Mouse (Mus musculus): ENCODE measurements at regions not wholly inside any gene's neighbourhood (a gene's known extent, or its start where the extent isn't known, plus 50 kb on each side); places are given as distances from the start of the nearest gene placed in this dataset.

DNA sequence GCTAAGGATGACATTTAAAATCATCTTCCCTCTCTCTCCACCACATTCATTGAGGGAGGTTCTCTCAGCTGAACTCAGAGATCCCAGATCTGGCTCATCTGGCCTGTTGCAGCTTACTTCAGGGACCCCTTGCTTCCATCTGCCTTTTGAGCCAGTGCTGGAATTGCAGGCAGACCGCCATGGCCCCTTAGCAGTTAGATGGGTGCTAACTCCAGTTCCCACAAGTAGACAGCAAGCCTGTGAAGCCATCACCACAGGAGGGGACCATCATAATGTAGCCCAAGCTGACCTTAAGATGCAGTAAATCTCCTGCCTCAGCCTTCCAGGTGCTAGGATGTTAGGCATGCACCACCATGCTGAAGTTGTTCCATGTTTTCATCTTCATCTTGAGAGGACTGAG is 221.7 kb upstream of the Mphosph6 start:
- no peak for ATAC-seq

- no peak for ATAC-seq
Observed at GRCm38 (mm10) chr8:118021978-118022377, 220.2 kb upstream of the Mphosph6 start.

DNA sequence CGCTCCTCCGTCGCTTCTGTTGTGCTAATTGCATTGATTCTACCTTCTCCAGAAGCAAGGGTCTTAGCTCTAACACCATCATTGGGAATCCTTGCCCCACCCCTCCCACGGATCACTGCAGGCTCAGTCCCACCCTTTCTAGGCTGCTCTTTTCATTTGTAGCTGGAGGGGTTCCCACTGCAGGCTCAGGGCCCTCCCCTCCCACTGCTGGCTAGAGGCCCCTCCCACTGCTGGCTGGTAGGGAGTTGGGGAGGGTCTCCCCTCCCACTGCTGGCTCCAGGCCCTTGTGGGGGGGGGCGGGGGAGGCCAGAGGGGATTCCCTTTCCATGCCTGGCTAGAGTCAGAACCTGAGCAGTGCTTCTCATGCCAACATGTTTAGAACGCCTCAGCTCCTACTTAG is 215.5 kb upstream of the Mphosph6 start:
- no peak for ATAC-seq

DNA sequence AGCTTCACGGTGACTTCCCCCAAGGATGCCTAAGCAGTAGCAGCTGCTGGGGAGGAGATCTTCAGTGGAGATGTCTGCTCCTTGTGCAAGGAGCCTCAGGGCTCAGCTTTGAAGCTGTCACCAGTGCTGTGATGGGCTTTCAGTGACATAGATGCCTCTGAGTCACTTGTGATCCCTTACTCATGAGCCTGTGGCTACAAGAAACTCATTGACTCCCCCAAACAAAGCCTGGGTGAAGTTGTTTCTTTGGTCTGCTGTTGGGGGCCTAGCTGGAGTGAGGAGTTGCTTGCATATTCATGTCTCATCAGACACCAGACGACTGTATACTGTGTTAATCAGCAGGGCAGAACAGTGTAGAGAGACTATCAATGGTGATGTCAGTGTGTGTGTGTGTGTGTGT is 203.4 kb upstream of the Mphosph6 start:
- no peak for ATAC-seq

- no peak for ATAC-seq
Observed at GRCm38 (mm10) chr8:118004391-118004851, 202.7 kb upstream of the Mphosph6 start.

DNA sequence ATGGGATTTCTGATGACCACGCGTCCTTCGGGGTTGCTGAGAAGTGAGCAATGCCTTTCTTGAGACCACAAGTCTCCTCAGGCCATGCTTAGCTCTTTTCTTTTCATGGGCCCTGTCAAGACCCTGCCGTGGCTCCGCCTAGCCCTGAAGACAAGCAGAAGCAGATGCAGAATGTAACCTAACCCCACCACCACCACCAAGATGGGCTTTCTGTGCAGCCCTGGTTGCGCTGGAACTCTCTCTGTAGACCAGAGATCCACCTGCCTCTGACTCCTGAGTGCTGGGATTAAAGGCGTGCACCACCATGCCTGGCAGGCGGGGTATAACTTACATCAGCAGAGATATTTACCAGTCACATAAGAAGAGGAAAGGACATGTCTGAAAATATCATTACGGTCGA is 199.4 kb upstream of the Mphosph6 start:
- ATAC-seq: no peak

DNA sequence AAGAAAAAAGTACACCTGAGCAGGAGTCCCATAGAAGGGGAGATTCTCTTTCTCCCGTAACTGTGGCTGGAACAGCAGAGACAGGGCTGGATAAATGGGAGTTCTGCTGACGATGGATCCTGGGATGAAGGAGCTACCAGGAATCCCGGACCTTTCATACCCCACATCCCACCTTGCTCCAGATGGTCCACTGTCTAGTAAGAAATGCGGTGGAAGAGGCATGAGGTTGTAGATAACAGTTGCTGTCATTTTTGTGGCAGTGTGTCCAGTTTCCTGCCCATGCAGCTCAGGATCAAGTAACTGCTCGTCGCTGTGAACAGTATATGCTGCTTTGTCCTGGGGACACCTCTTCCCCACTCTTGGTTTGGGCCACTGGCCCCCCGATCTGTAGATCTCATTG is 190.1 kb upstream of the Mphosph6 start:
- ATAC-seq: no peak

- no peak for ATAC-seq
Observed at GRCm38 (mm10) chr8:117988781-117989180, 187.0 kb upstream of the Mphosph6 start.

GRCm38 (mm10) chr8:117968306-117968705 is 166.6 kb upstream of the Mphosph6 start:
- ATAC-seq: no peak

DNA sequence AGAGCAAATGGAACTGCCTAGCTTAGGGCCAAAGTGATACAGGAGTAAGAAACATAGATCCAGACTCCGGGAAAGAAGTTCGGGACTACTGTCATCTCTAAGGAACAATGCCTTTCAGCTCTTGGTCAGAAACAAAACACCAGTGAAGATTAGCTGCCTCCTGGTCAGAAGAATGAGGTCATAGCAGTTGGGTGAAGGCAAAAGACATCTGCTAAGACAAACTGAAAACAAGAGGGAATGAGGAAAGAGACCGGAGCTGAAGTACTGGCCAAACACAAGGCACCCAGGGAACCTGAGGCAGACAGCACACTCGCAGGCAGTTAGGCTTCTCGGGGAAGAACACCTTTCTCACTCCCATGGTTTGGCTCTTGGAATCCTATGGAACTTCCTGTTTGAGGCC is 164.8 kb upstream of the Mphosph6 start:
- ATAC-seq: no peak

GRCm38 (mm10) chr8:117963426-117963825 is 161.7 kb upstream of the Mphosph6 start:
- ATAC-seq: no peak

DNA sequence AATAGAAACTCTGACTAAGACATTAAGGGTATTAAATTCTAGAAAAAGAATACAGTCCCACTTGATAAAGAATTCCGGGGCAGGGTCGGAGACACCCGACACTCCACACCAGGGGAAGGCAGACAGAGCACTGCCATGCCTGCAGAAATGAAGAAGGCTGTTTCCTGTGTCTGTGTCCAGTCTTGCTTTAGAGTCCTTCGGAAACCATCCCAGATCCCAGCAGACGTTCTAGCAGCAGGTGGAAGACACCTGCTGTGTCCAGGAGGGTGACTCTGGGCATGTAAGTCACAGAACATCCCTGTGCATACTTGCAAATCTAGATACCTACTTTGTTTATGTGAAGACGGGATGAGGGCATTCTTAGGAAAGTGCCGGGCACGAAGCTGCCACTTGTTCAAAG is 160.9 kb upstream of the Mphosph6 start:
- no peak for ATAC-seq

GRCm38 (mm10) chr8:117959501-117959900 is 157.8 kb upstream of the Mphosph6 start:
- no peak for ATAC-seq

GRCm38 (mm10) chr8:117958914-117959313 is 157.2 kb upstream of the Mphosph6 start:
- ATAC-seq: no peak

DNA sequence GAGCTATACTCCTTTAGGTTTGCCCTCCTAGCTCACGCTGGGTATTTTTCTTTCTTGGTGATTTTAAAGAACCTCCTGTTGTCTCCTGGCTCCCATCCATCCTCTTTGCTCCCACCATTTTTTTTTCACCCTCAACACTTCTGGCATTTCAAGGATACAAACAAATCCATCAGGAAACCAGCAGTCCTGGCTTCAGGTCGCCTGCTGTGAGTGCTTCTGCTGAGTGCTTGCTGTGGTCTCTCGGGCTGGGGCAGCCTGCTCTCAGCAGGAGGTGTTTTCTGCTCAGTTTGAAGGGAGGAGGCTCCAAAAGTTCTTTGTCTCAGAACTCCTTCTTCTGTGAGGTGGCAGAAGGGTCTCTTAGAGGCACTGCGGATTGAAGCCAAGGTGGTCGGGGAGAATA is 149.9 kb upstream of the Mphosph6 start:
- no peak for ATAC-seq

DNA sequence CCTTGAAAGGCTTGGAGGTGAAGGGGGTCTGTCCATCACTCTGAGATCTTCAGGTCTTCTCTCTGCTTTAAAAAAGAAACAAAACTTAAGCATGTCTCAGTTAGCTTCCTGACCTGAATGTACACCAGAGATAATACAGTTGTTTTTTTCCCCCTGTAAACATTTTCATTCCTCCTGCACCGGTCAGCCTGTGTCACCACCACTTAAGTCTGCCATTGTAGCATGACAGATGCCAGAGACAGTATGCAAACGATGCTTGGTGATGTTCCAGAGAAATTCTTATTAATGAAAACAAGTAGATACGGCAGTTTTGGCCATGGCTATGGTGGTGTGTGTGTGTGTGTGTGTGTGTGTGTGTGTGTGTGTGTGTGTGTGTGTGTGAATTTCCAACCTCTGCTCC is 144.8 kb upstream of the Mphosph6 start:
- no peak for ATAC-seq

GRCm38 (mm10) chr8:117934566-117935094 is 132.9 kb upstream of the Mphosph6 start:
- no peak for ATAC-seq

GRCm38 (mm10) chr8:117930687-117931086 is 128.9 kb upstream of the Mphosph6 start:
- no peak for ATAC-seq

- ATAC-seq: no peak
Observed at GRCm38 (mm10) chr8:117929606-117930005, 127.9 kb upstream of the Mphosph6 start.

DNA sequence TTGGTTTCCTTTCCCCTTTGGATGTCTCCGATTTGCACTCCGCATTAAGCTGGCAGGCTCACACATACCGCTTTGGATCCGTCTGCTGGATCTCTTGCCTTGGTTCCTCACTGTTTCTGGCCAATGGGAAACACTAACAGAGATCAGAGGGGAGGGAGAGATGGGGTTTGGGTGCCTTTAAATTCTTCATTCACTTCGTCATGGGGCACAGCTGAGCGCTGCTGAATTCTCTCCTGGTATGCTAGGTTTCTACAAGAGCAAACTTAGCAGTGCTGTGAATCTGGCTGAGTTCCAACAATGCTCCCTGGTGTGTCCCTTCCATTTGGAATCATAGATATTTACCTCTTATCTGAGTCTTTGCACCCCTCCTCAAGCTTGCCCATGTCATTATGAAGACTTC is 121.6 kb upstream of the Mphosph6 start:
- no peak for ATAC-seq

GRCm38 (mm10) chr8:117903052-117903451 is 101.3 kb upstream of the Mphosph6 start:
- ATAC-seq: no peak

- no peak for ATAC-seq
Observed at GRCm38 (mm10) chr8:117899892-117900291, 98.1 kb upstream of the Mphosph6 start.

DNA sequence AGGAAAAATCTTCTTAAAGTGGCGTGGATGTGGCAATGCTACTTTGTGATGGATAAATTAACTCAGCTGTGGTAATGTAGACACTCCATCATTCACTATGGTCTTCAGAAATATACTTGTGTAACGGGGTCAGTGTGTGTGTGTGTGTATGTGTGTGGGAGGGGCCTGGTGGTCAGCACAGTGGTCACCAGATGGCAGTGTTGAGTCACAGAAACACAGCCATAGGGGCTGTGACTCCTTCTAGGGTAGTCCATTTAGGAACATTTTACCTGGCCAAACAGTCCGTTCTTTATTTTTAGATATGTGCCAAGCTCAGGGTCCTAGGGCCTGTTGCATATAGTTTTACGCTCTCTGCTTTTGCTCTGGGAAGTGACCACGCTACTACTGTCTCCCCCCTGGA is 96.3 kb upstream of the Mphosph6 start:
- ATAC-seq: no peak

- ATAC-seq: no peak
Observed at GRCm38 (mm10) chr8:117894861-117895260, 93.1 kb upstream of the Mphosph6 start.

DNA sequence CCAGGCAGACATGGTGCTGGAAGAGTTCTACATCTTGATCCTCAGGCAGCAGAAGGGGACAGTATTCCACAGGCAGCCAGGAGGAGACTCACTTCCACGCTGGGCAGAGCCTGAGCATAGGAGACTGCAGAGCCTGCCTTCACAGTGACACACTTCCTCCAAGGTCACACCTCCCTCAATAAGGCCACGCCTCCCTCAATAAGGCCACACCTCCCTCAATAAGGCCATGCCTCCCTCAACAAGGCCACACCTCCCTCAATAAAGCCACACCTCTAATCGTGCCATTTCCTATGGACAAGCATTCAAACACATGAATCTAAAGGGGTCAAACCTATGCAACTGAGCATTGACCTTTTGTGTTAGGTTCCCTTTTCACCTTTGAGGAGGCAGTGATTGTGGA is 88.5 kb upstream of the Mphosph6 start:
- ATAC-seq: no peak

All from CD4-positive, CD25-positive, alpha-beta regulatory T cell, adult 4 months (primary cell).